Mouse (Mus musculus): ENCODE measurements around the gene Spsb4. TPM values are rescaled to one million over a fixed set of nuclear protein-coding genes. Genes with fewer than 3 reads are reported as not detected.

The Spsb4 gene
- polyA plus RNA-seq, 1 experiment: 0.78 TPM

DNA sequence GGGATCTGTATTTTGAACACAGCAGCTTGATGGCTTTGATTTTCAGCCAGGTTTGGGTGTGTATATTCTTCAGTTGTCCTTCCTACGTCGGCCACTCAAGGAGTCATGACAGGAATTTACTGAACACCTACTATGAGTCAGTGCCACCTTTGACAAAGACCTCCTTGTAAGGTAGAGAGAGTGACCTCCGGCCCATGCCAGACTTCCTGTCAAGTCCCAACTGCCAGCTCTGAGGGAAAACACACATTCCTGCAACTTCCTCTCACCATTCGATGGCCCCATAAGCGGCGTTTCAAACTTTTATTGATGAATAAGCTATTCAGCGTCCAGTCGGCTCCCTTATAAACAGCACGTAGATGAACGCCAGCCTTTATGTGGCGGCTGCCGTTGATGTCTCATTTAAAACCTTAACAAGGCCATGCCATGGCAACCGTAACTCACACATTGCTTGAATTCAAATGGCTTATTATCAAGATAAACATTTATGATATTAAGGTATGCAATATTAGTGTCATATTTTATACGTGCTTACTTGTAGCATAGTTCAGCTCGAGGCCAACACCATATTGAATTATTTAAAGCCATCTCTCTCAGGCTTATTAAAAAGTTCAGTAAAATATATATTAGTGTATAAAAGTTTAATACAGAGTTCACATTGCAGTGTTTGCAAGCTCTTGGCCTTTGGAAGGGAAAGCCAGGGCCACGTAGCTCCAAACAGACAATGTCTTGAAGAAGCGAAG is 94.9 kb downstream of the Spsb4 start:
- no peak overlapping the region for H3K4me2 ChIP-seq (ENCODE audit: low read depth)
- no peak overlapping the region for H3ac ChIP-seq (ENCODE audit: control insufficient read depth, insufficient read length)
- no peak overlapping the region for H3K4me3 ChIP-seq
- TF ChIP-seq E2F4 (IDR thresholded peaks at IDR 0.05; ENCODE audit: insufficient read depth) (no peak), USF1 (IDR thresholded peaks at IDR 0.05; ENCODE audit: low read depth) (no peak), MYOD1 (IDR thresholded peaks at IDR 0.05; ENCODE audit: control insufficient read depth in 1 of 3, insufficient read length in 2 of 3, low read depth in 2 of 3) (no peak), MAX (IDR thresholded peaks at IDR 0.05; ENCODE audit: low read depth) (no peak), REST (IDR thresholded peaks at IDR 0.05; ENCODE audit: insufficient read depth, insufficient read length) (no peak), MYOG (IDR thresholded peaks at IDR 0.05; ENCODE audit: control insufficient read depth in 1 of 3, insufficient read depth in 1 of 3, insufficient read length in 2 of 3, low read depth in 2 of 3) (no peak), POLR2A (IDR thresholded peaks at IDR 0.05; ENCODE audit: insufficient read length, low read depth) (no peak), CEBPB (IDR thresholded peaks at IDR 0.05; ENCODE audit: insufficient read depth, poor library complexity, severe bottlenecking) (no peak), SRF (IDR thresholded peaks at IDR 0.05; ENCODE audit: control insufficient read depth, insufficient read length, low read depth) (no peak), TCF3 (IDR thresholded peaks at IDR 0.05; ENCODE audit: insufficient read length, low read depth) (no peak), TCF12 (IDR thresholded peaks at IDR 0.05; ENCODE audit: insufficient read depth, poor library complexity, severe bottlenecking) (no peak), POLR2AphosphoS2 (IDR thresholded peaks at IDR 0.05; ENCODE audit: insufficient read length, low read depth) (no peak)
- H3K36me3 ChIP-seq (ENCODE audit: control insufficient read depth, insufficient read depth): no peaks in the 10 kb centered on the region
- no peaks in the 10 kb centered on the region for H3K79me2 ChIP-seq (ENCODE audit: control insufficient read depth, insufficient read depth)
- peaks cover 35% of the 10 kb centered on the region for H3K27me3 ChIP-seq (ENCODE audit: control insufficient read depth, insufficient read depth, insufficient read length)

GRCm38 (mm10) chr9:96923119-96923518 is 95.5 kb downstream of the Spsb4 start:
- no peak overlapping the region for H3ac ChIP-seq (ENCODE audit: control insufficient read depth, insufficient read length)
- no peaks in the 10 kb centered on the region for H3K36me3 ChIP-seq (ENCODE audit: control insufficient read depth, insufficient read depth)
- H3K27me3 ChIP-seq (ENCODE audit: control insufficient read depth, insufficient read depth, insufficient read length): peaks cover 29% of the 10 kb centered on the region
- no peak overlapping the region for H3K4me3 ChIP-seq
- no peak overlapping the region for H3K4me2 ChIP-seq (ENCODE audit: low read depth)
- no peaks in the 10 kb centered on the region for H3K79me2 ChIP-seq (ENCODE audit: control insufficient read depth, insufficient read depth)
- no peak for TF ChIP-seq POLR2AphosphoS2 (IDR thresholded peaks at IDR 0.05; ENCODE audit: insufficient read length, low read depth)
- TF ChIP-seq USF1 (IDR thresholded peaks at IDR 0.05; ENCODE audit: low read depth): no peak
- TF ChIP-seq POLR2A (IDR thresholded peaks at IDR 0.05; ENCODE audit: insufficient read length, low read depth): no peak
- no peak for TF ChIP-seq MYOG (IDR thresholded peaks at IDR 0.05; ENCODE audit: control insufficient read depth in 1 of 3, insufficient read depth in 1 of 3, insufficient read length in 2 of 3, low read depth in 2 of 3)
- TF ChIP-seq MYOD1 (IDR thresholded peaks at IDR 0.05; ENCODE audit: control insufficient read depth in 1 of 3, insufficient read length in 2 of 3, low read depth in 2 of 3): no peak
- TF ChIP-seq TCF12 (IDR thresholded peaks at IDR 0.05; ENCODE audit: insufficient read depth, poor library complexity, severe bottlenecking): no peak
- TF ChIP-seq SRF (IDR thresholded peaks at IDR 0.05; ENCODE audit: control insufficient read depth, insufficient read length, low read depth): no peak
- TF ChIP-seq MAX (IDR thresholded peaks at IDR 0.05; ENCODE audit: low read depth): no peak

DNA sequence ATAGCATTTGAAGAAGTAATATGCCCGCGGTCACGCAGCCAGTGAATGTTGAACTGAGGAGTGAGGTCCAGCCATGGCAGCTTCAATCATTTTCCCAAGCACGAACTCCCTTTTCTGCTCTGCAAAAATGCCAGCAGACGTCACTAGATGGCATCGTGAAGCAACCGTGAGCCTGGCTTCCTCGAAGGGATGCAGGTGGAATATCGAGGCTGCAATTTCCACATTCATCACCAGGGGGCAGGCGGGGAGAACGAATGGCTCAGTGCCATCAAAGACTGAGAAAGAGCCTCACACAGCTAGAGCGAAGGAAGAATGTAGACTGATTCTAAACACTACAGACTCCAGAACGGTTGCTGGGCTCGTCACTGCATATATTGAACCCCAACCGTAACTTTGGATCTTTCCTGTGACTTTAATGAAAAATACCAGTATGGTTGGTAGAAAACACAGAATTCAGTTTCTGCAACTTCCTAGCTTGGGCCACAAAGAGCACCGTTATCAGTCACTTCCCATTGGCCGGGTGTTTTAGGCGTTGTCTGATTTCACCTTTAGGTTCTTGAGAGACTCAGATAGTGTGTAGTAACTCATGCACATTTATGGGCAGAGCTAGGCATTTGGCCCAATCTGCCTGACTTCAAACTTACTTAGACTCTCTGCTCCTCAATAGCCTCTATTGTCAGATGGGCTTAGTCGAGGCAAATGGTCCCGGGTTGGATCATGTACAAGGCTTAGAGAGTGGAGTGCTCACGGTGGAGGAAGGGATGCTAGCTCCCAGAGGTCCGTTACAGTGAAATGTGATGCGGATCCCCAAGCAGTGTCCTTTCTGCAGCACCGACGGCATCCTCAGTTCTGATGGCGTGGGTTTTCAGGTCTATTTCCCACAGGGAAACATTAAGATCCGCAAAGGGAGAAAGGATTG is 101.8 kb downstream of the Spsb4 start:
- no peak overlapping the region for H3ac ChIP-seq (ENCODE audit: control insufficient read depth, insufficient read length)
- H3K4me3 ChIP-seq: no peak overlapping the region
- H3K36me3 ChIP-seq (ENCODE audit: control insufficient read depth, insufficient read depth): no peaks in the 10 kb centered on the region
- H3K4me2 ChIP-seq (ENCODE audit: low read depth): no peak overlapping the region
- peaks cover 14% of the 10 kb centered on the region for H3K27me3 ChIP-seq (ENCODE audit: control insufficient read depth, insufficient read depth, insufficient read length)
- TF ChIP-seq REST (IDR thresholded peaks at IDR 0.05; ENCODE audit: insufficient read depth, insufficient read length) (no peak), MAX (IDR thresholded peaks at IDR 0.05; ENCODE audit: low read depth) (no peak), TCF12 (IDR thresholded peaks at IDR 0.05; ENCODE audit: insufficient read depth, poor library complexity, severe bottlenecking) (no peak), E2F4 (IDR thresholded peaks at IDR 0.05; ENCODE audit: insufficient read depth) (no peak), MYOG (IDR thresholded peaks at IDR 0.05; ENCODE audit: control insufficient read depth in 1 of 3, insufficient read depth in 1 of 3, insufficient read length in 2 of 3, low read depth in 2 of 3) (no peak), POLR2A (IDR thresholded peaks at IDR 0.05; ENCODE audit: insufficient read length, low read depth) (no peak), CEBPB (IDR thresholded peaks at IDR 0.05; ENCODE audit: insufficient read depth, poor library complexity, severe bottlenecking) (no peak), MYOD1 (IDR thresholded peaks at IDR 0.05; ENCODE audit: control insufficient read depth in 1 of 3, insufficient read length in 2 of 3, low read depth in 2 of 3) (no peak), SRF (IDR thresholded peaks at IDR 0.05; ENCODE audit: control insufficient read depth, insufficient read length, low read depth) (no peak), USF1 (IDR thresholded peaks at IDR 0.05; ENCODE audit: low read depth) (no peak), TCF3 (IDR thresholded peaks at IDR 0.05; ENCODE audit: insufficient read length, low read depth) (no peak), POLR2AphosphoS2 (IDR thresholded peaks at IDR 0.05; ENCODE audit: insufficient read length, low read depth) (no peak)
- H3K79me2 ChIP-seq (ENCODE audit: control insufficient read depth, insufficient read depth): no peaks in the 10 kb centered on the region

DNA sequence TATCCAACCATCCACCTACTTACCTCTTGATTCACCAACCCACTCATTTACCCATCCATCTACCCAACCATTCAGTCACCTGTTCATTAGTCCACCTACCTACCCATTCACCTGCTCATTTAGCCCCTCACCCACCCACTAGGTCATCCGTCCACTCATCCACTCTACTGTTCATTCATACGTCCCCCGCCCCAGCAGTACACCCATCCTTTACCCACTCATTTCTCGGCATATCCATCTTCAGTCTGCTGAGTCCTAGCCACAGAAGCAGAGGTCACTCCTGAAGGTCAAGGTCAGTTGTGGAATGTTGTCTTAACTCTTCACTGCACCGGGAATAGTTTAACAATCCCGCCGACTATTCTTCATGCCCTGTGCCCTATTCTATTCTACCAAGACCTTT is 102.6 kb downstream of the Spsb4 start:
- Histone ChIP-seq H3ac (ENCODE audit: control insufficient read depth, insufficient read length) (no peak overlapping the region), H3K27me3 (ENCODE audit: control insufficient read depth, insufficient read depth, insufficient read length) (peaks cover 6% of the 10 kb centered on the region), H3K79me2 (ENCODE audit: control insufficient read depth, insufficient read depth) (no peaks in the 10 kb centered on the region), H3K4me2 (ENCODE audit: low read depth) (no peak overlapping the region), H3K4me3 (no peak overlapping the region), H3K36me3 (ENCODE audit: control insufficient read depth, insufficient read depth) (no peaks in the 10 kb centered on the region)
- TF ChIP-seq USF1 (IDR thresholded peaks at IDR 0.05; ENCODE audit: low read depth): no peak
- TF ChIP-seq POLR2AphosphoS2 (IDR thresholded peaks at IDR 0.05; ENCODE audit: insufficient read length, low read depth): no peak
- TF ChIP-seq E2F4 (IDR thresholded peaks at IDR 0.05; ENCODE audit: insufficient read depth): no peak
- TF ChIP-seq MYOD1 (IDR thresholded peaks at IDR 0.05; ENCODE audit: control insufficient read depth in 1 of 3, insufficient read length in 2 of 3, low read depth in 2 of 3): no peak
- no peak for TF ChIP-seq MAX (IDR thresholded peaks at IDR 0.05; ENCODE audit: low read depth)
- no peak for TF ChIP-seq MYOG (IDR thresholded peaks at IDR 0.05; ENCODE audit: control insufficient read depth in 1 of 3, insufficient read depth in 1 of 3, insufficient read length in 2 of 3, low read depth in 2 of 3)
- no peak for TF ChIP-seq REST (IDR thresholded peaks at IDR 0.05; ENCODE audit: insufficient read depth, insufficient read length)
- TF ChIP-seq TCF3 (IDR thresholded peaks at IDR 0.05; ENCODE audit: insufficient read length, low read depth): no peak
- TF ChIP-seq POLR2A (IDR thresholded peaks at IDR 0.05; ENCODE audit: insufficient read length, low read depth): no peak
- no peak for TF ChIP-seq TCF12 (IDR thresholded peaks at IDR 0.05; ENCODE audit: insufficient read depth, poor library complexity, severe bottlenecking)
- no peak for TF ChIP-seq CEBPB (IDR thresholded peaks at IDR 0.05; ENCODE audit: insufficient read depth, poor library complexity, severe bottlenecking)
- TF ChIP-seq SRF (IDR thresholded peaks at IDR 0.05; ENCODE audit: control insufficient read depth, insufficient read length, low read depth): no peak
